8 mouse cellular contexts compared by ENCODE assay signal in the genomic region with DNA sequence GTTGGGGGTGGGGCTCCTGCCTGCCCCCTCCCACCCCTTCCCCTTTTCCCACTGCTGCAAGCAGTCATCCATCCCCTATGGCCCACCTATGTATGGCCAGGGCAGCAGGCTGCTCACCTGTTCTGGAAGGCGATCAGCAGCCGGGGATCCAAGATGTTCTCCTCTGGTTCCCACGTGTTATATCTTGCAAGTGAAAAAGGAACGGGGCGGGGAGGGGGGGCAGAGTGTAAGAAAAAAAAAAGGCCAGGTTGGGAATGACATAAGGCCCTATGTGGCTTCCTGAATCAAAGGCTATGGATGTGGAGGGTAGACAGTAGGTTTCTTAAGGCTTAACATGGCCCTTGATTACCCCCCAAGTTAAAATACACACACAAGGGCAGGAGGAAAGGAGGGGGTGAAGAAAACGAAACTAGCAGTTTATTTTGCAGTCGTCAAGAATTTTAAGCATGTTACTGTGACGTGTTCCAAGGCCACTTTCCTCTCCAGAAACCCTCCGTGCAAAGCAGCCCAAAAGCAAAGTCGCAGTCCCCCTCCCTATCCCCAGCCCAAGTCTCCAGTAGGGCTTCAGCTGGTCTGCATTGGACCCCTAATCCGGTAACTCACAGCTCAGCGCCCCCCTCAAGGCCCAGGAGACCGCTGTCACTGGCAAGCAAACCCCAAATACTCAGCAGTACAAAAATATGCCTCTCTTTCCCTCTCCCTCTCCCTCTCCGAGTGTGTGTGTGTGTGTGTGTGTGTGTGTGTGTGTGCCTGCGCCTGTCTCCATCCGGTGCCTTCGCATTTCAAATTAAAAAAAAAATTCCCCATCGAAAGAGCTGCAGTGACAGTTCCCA. TPM values are rescaled to one million over a fixed set of nuclear protein-coding genes. Genes with fewer than 3 reads are reported as not detected.
DNase-seq lines count a peak whose midpoint lies in the region; ATAC-seq and TF ChIP-seq lines count a peak whose summit lies in the region.

No protein-coding gene starts in this region.

- 2% methylated on average over 18 of the region's 18 CpGs for WGBS in heart, embryonic 10.5 days
- 1% methylated on average over 18 of the region's 18 CpGs for WGBS in kidney, embryonic 14.5 days
- 2% methylated on average over 18 of the region's 18 CpGs for WGBS in olfactory bulb, adult 2 months

- peak; percentile 55 for DNase-seq in urinary bladder, postnatal 14 days (ENCODE audit: low spot score)
- no peak for DNase-seq in urinary bladder, postnatal 10 days (ENCODE audit: low spot score)
- DNase-seq in cerebellum, postnatal 10 days, result peak; percentile 76 to 78
- DNase-seq in heart, embryonic 10.5 days (ENCODE audit: low spot score), result no peak
- peak; percentile 26 to 41 for DNase-seq in lung, adult 18-20 months

- peaks cover 86% of the 10 kb centered on the region for H3K27me3 ChIP-seq in heart, embryonic 10.5 days (ENCODE audit: insufficient read depth, poor library complexity, severe bottlenecking)
- peaks cover 55% of the 10 kb centered on the region for H3K27me3 ChIP-seq in kidney, embryonic 14.5 days (ENCODE audit: control insufficient read depth, insufficient read depth, low read length)

- peak overlapping the region; percentile 91; the same call in 1 of the 2 replicates for H3K9ac ChIP-seq in kidney, embryonic 14.5 days (ENCODE audit: low read depth, low read length)

- no peaks in the 10 kb centered on the region for H3K9me3 ChIP-seq in heart, embryonic 10.5 days
- H3K9me3 ChIP-seq in kidney, embryonic 14.5 days (ENCODE audit: control insufficient read depth, low read length), result no peaks in the 10 kb centered on the region

- no peak for ATAC-seq in kidney, embryonic 14.5 days (ENCODE audit: low FRiP score, low TSS enrichment)
- ATAC-seq in monocyte, adult 5-6 weeks (replicated peaks; ENCODE audit: insufficient number of reproducible peaks, low FRiP score, low TSS enrichment, poor library complexity, severe bottlenecking), result no peak

- peak overlapping the region; percentile 68 for H3K4me2 ChIP-seq in kidney, embryonic 14.5 days (replicated peaks; ENCODE audit: low read depth, low read length)

- no peak for TF ChIP-seq POLR2A in olfactory bulb, adult 2 months (IDR thresholded peaks at IDR 0.05; ENCODE audit: insufficient read depth, low read depth, low read length)

- peaks cover 26% of the 10 kb centered on the region for H3K36me3 ChIP-seq in heart, embryonic 10.5 days
- peaks cover 26% of the 10 kb centered on the region for H3K36me3 ChIP-seq in kidney, embryonic 14.5 days (ENCODE audit: control insufficient read depth, insufficient read depth, low read length)

- peak overlapping the region; percentile 91 for H3K27ac ChIP-seq in heart, embryonic 10.5 days
- H3K27ac ChIP-seq in kidney, embryonic 14.5 days (ENCODE audit: low read depth, low read length), result peak overlapping the region; percentile 99; the same call in 1 of the 2 replicates
- H3K27ac ChIP-seq in olfactory bulb, adult 2 months (ENCODE audit: insufficient read depth, low read depth, low read length), result peak overlapping the region; percentile 94

- peak overlapping the region; percentile 71 for H3K4me3 ChIP-seq in heart, embryonic 10.5 days
- peak overlapping the region; percentile 89 for H3K4me3 ChIP-seq in kidney, embryonic 14.5 days (ENCODE audit: low read length)
- H3K4me3 ChIP-seq in olfactory bulb, adult 2 months (ENCODE audit: insufficient read depth, low read depth, low read length), result peak overlapping the region; percentile 69

- no peak for TF ChIP-seq CTCF in olfactory bulb, adult 2 months (IDR thresholded peaks at IDR 0.05; ENCODE audit: insufficient read depth, low read depth, low read length)

- H3K4me1 ChIP-seq in heart, embryonic 10.5 days, result peaks cover 80% of the 10 kb centered on the region
- H3K4me1 ChIP-seq in kidney, embryonic 14.5 days (ENCODE audit: control insufficient read depth, insufficient read depth, low read length), result peaks cover 49% of the 10 kb centered on the region
- H3K4me1 ChIP-seq in olfactory bulb, adult 2 months (ENCODE audit: control insufficient read depth, insufficient read depth, low read length), result peaks cover 59% of the 10 kb centered on the region

RNA-seq across cellular contexts. Expression of gene Cbx4, which starts 1.4 kb away (rescaled TPM):
- 8.9 and 9.0 TPM in 2 replicates for polyA plus RNA-seq in heart, embryonic 10.5 days (2016; fragmentation: Nextera tagmentation; extraction: Ambion mirVana)
- 4.9 and 8.3 TPM in 2 replicates for polyA plus RNA-seq in kidney, embryonic 14.5 days (2014; fragmentation: Nextera tagmentation; extraction: Ambion mirVana)
- polyA plus RNA-seq in olfactory bulb, adult 2 months (2012; ENCODE audit: insufficient read depth, insufficient read length, low replicate concordance, missing spikeins), result not detected in 2 replicates
- total RNA-seq in monocyte, adult 5-6 weeks (2017), result 35.2 to 45.8 TPM (median 42.2 TPM) in 3 replicates

RNA-seq across cellular contexts. Expression of gene Cbx8, which starts 43.9 kb away (rescaled TPM):
- 9.1 and 9.7 TPM in 2 replicates for polyA plus RNA-seq in heart, embryonic 10.5 days (2016; fragmentation: Nextera tagmentation; extraction: Ambion mirVana)
- 7.8 and 10.9 TPM in 2 replicates for polyA plus RNA-seq in kidney, embryonic 14.5 days (2014; fragmentation: Nextera tagmentation; extraction: Ambion mirVana)
- polyA plus RNA-seq in olfactory bulb, adult 2 months (2012; ENCODE audit: insufficient read depth, insufficient read length, low replicate concordance, missing spikeins), result not detected in 2 replicates
- 2.7 to 7.3 TPM (median 4.7 TPM) in 3 replicates for total RNA-seq in monocyte, adult 5-6 weeks (2017)

Comparison
In these comparisons a context has a peak if more than half of its experiments do, and no peak if none do; other contexts are left out.
1. DNase-seq: peak in urinary bladder, postnatal 14 days (single experiment), cerebellum, postnatal 10 days (2 of 2) and lung, adult 18-20 months (2 of 2); none in urinary bladder, postnatal 10 days (single experiment) and heart, embryonic 10.5 days (single experiment).
2. Peak in every context shown above with its lines, with median percentiles within 50 percentile points of each other: H3K27ac ChIP-seq and H3K4me3 ChIP-seq.